Mouse (Mus musculus) kidney, adult 2 months (tissue): ENCODE results near the gene Dnaaf2. TPM values are rescaled to one million over a fixed set of nuclear protein-coding genes. Genes with fewer than 3 reads are reported as not detected.

Experiments
- DNase-seq: peaks from one replicate; pipeline ENCODE4 v3.0.0; 2021
- H3K27ac ChIP-seq: fragments of 200-500 bp; 2 replicates; pipeline ENCODE4 v1.5.1; 2012; ENCODE audit warnings: low read depth, low read length, control low read depth, inconsistent platforms; ENCODE audit not compliant: insufficient read depth
- H3K27me3 ChIP-seq: fragments of 200-500 bp; replicated peaks from 2 replicates; pipeline ENCODE4 v1.6.1; 2012; ENCODE audit warnings: mild to moderate bottlenecking, moderate library complexity, low read length, inconsistent platforms; ENCODE audit not compliant: control insufficient read depth, insufficient read depth
- H3K36me3 ChIP-seq: fragments of 200-500 bp; 2 replicates; pipeline ENCODE4 v1.6.1; 2012; ENCODE audit warnings: mild to moderate bottlenecking, moderate library complexity, low read length, inconsistent platforms; ENCODE audit not compliant: control insufficient read depth, insufficient read depth
- H3K4me1 ChIP-seq: fragments of 200-500 bp; 2 replicates; pipeline ENCODE4 v1.6.1; 2011; ENCODE audit warnings: low read length; ENCODE audit not compliant: control insufficient read depth, insufficient read depth
- H3K4me3 ChIP-seq: fragments of 200-500 bp; 2 replicates; pipeline ENCODE4 v1.5.1; 2011; ENCODE audit warnings: mild to moderate bottlenecking, low read depth, low read length, control low read depth; ENCODE audit not compliant: insufficient read depth
- CTCF ChIP-seq: fragments of 200-500 bp; conservative IDR thresholded peaks from 2 replicates; pipeline ENCODE4 v1.5.1; 2011; ENCODE audit warnings: low read depth, mild to moderate bottlenecking, control low read depth, low read length, moderate library complexity, mixed read lengths; ENCODE audit not compliant: insufficient read depth, insufficient read length
- POLR2A ChIP-seq: fragments of 200-500 bp; IDR thresholded peaks from one replicate; pipeline ENCODE4 v1.6.1; 2011; ENCODE audit warnings: low read depth, low read length, control low read depth
- WGBS: fragments of 180-500 bp; shearing (Covaris S2); methylation state at CpG from one replicate; pipeline ENCODE4 v1.1.7; 2018; 5-methylcytosine and 5-hydroxymethylcytosine counted together
- polyA plus RNA-seq: library from polyadenylated mRNA; depleted of rRNA; stranded (reverse); fragments of >200 nt; gene quantifications from 2 replicates; pipeline ENCODE4 v1.2.3, GENCODE M21; 2012; rRNA removed

Dnaaf2 gene
- 1.3 and 1.5 TPM in 2 replicates for polyA plus RNA-seq

DNA sequence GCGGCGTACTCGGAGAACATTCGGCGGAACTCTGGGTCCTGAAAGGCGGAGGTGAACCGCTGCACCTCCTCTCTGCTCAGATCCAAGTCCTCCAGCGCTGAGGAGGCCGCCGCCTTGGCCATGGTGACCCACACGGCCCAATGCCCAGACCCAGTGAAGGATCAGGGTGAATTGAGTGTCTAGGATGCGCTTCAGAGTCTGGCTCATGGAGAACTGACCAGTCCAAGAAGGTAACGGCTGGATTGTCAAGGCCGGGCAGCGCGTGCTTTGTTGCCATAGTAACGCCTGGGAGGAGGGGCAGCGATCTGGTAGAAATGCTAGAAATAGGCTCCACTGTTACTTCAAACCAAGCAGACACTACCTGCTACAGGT lies at the start of gene Dnaaf2:
Gene Dnaaf2 (minus strand): TSS at position 266 of the 372 bp plus-strand sequence.
- Histone ChIP-seq H3K27me3 (no peaks in the 10 kb centered on the region), H3K4me1 (peaks cover 5% of the 10 kb centered on the region; the same call in 1 of the 2 replicates), H3K36me3 (no peaks in the 10 kb centered on the region; the same call in 1 of the 2 replicates), H3K27ac (peak within 1 kb of the TSS; percentile 81), H3K4me3 (peak within 1 kb of the TSS; percentile 68)
- peak; percentile 91 for DNase-seq
- under 1% methylated on average over 18 of the region's 18 CpGs for WGBS
- TF ChIP-seq CTCF (no peak), POLR2A (no peak)

DNA sequence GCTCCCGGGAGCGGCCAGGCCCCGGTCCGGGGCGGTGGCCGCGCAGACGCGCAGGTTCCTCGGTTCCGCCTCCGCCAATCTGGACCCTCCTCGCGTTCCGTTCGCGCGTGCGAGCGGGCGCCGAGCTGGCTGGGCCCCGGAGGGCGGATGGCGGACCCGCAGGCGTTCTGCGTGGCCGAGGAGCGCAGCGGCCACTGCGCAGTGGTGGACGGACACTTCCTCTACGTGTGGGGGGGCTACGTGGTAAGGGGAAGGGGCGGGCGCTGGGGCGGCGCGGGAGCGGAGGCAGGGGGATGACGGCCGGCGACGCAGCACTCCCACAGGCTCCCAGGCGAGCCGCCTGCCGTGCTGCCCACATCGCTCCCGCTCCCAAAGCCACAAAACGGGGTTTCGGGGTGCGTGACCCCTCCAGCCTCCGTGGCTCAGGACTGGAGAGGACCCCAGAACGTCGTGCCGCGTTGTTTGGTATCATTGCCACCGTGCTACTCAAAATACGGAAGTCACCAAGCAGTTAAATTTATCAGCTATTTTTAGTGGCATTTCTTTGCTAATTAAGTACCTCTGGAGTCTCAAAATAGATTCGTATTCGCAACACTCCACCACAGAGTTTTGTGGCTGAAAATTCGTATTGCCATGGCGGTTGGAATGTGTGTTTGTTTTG lies 43.7 kb upstream of the Dnaaf2 start:
- Histone ChIP-seq H3K27ac (no peak overlapping the region), H3K36me3 (no peaks in the 10 kb centered on the region), H3K4me1 (no peaks in the 10 kb centered on the region), H3K4me3 (peak overlapping the region; percentile 65), H3K27me3 (no peaks in the 10 kb centered on the region)
- under 1% methylated on average over 64 of the region's 64 CpGs for WGBS
- peak; percentile 73 for DNase-seq
- TF ChIP-seq POLR2A (peak; percentile 11), CTCF (no peak)

DNA sequence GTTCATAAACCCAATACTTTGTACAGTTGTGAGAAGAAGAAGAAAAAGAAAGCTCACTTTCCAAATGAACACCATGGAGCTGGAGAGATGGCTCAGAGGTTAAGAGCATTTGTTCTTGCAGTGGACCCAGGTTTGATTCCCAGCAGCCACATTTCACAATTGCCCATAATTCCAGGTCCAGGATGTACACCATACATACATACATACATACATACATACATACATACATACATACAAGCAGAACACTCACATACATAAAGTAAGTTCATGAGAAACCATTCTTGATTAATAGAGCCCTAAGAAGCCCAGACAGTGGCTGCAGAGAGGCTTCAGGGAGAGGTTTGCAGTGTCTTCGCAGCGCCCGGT lies 43.2 kb upstream of the Dnaaf2 start:
- Histone ChIP-seq H3K27ac (no peak overlapping the region), H3K4me3 (peak overlapping the region; percentile 65), H3K4me1 (no peaks in the 10 kb centered on the region), H3K27me3 (no peaks in the 10 kb centered on the region), H3K36me3 (no peaks in the 10 kb centered on the region)
- DNase-seq, result no peak
- WGBS, result 2% methylated on average over 3 of the region's 3 CpGs
- no peak for TF ChIP-seq POLR2A
- no peak for TF ChIP-seq CTCF

- TF ChIP-seq POLR2A (no peak), CTCF (no peak)
- H3K27me3 ChIP-seq, result no peaks in the 10 kb centered on the region
- no peak within 1 kb of the TSS for H3K27ac ChIP-seq
- no peak for DNase-seq
- no peaks in the 10 kb centered on the region for H3K36me3 ChIP-seq
- H3K4me1 ChIP-seq, result no peaks in the 10 kb centered on the region
- peak within 1 kb of the TSS; percentile 65 for H3K4me3 ChIP-seq
- 76% methylated on average over 6 of the region's 6 CpGs for WGBS
Observed at GRCm38 (mm10) chr12:69240876-69241275, 42.6 kb upstream of the Dnaaf2 start, which contains the start of gene Klhdc1. Klhdc1 (plus strand) TSS chr12:69241176.

GRCm38 (mm10) chr12:69238284-69238683 lies 40.1 kb upstream of the Dnaaf2 start:
- peak; percentile 19 for DNase-seq
- TF ChIP-seq CTCF (no peak), POLR2A (no peak)
- no peaks in the 10 kb centered on the region for H3K36me3 ChIP-seq
- H3K27ac ChIP-seq, result no peak overlapping the region
- H3K4me3 ChIP-seq, result no peak overlapping the region
- H3K27me3 ChIP-seq, result no peaks in the 10 kb centered on the region
- 32% methylated on average over 3 of the region's 3 CpGs for WGBS
- H3K4me1 ChIP-seq, result no peaks in the 10 kb centered on the region

DNA sequence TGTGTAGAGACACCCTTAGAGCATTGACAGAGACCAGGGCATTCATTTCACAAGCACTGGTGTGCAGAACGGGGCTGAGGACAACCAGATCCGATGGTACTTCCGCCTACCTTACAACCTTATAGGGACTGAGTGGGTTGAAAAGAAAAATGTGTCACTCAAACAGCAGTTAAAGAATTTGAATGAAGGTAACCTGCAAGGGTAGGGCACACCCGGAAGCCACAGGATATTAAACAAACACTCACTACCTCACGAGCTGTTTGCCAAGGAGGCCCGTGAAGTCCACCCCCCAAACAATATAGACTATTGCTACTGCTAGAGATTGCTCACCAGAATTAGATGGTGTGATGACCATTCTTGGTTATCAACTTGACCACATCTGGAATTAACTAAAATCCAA lies 37.6 kb upstream of the Dnaaf2 start:
- no peak for TF ChIP-seq POLR2A
- TF ChIP-seq CTCF, result no peak
- 94% methylated on average over 6 of the region's 6 CpGs for WGBS

GRCm38 (mm10) chr12:69229251-69229650 lies 31.0 kb upstream of the Dnaaf2 start:
- H3K4me3 ChIP-seq, result no peak overlapping the region
- WGBS, result 71% methylated on average over 2 of the region's 2 CpGs
- no peaks in the 10 kb centered on the region for H3K36me3 ChIP-seq
- no peak for DNase-seq
- no peaks in the 10 kb centered on the region for H3K4me1 ChIP-seq
- TF ChIP-seq CTCF, result peak; percentile 21; the same call in 1 of the 2 replicates
- no peak for TF ChIP-seq POLR2A
- no peaks in the 10 kb centered on the region for H3K27me3 ChIP-seq
- H3K27ac ChIP-seq, result no peak overlapping the region

More for the DNA sequence above, 37.6 kb upstream of the Dnaaf2 start:
- H3K4me3 ChIP-seq, result no peak overlapping the region
- H3K36me3 ChIP-seq, result no peaks in the 10 kb centered on the region
- H3K4me1 ChIP-seq, result no peaks in the 10 kb centered on the region
- no peaks in the 10 kb centered on the region for H3K27me3 ChIP-seq
- H3K27ac ChIP-seq, result no peak overlapping the region
- DNase-seq, result no peak
